In the genomic region with DNA sequence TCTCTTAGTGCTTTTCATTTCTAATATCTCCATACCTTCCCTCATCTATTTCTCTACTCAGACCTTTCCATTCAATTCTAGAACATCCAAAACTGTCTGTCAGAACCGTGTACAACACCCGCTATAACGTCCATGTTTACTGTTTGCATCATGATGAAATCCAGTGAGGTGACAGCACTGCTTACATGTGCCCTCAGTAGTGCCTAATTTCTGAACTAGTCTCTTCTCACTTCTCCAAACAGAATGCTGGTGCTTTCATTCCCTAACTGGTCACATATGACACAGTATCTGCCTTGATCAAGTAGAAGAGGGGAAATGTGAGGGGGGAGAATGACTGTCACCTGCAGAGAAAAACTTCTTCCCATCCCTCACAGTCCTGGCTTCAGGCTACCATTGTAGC, we compare ENCODE assay signal across 16 mouse cellular contexts.
"Had no signal": no experiment of that assay in that cellular context is flagged by ENCODE, and none has a peak within 500 bp of the region (broad histone marks: within the 10 kb centered on the region; RNA-seq: fewer than 3 reads in every experiment).

No protein-coding gene starts in this region.

- H3K9me3 ChIP-seq: neural tube, embryonic 13.5 days; neural tube, embryonic 15.5 days; stomach, embryonic 15.5 days had no signal

- H3K4me3 ChIP-seq: neural tube, embryonic 13.5 days; neural tube, embryonic 15.5 days; stomach, embryonic 15.5 days had no signal

- H3K36me3 ChIP-seq: neural tube, embryonic 13.5 days; neural tube, embryonic 15.5 days; stomach, embryonic 15.5 days had no signal

- H3K27me3 ChIP-seq: neural tube, embryonic 13.5 days; neural tube, embryonic 15.5 days; stomach, embryonic 15.5 days had no signal

- DNase-seq: retina, postnatal 1 day; right cerebral cortex, adult 18-20 months; right cerebral cortex, postnatal 14 days; right cerebral cortex, postnatal 25 days; right cerebral cortex, postnatal 4 days; spleen, adult 18-20 months; thymus, adult 18-20 months; thymus, adult 2 months; thymus, postnatal 14 days; thymus, postnatal 25 days; thymus, postnatal 36 days; thymus, postnatal 4 days had no signal

- H3K4me1 ChIP-seq: neural tube, embryonic 13.5 days; neural tube, embryonic 15.5 days; stomach, embryonic 15.5 days had no signal

- H3K4me2 ChIP-seq: neural tube, embryonic 13.5 days; neural tube, embryonic 15.5 days; stomach, embryonic 15.5 days had no signal

- H3K9ac ChIP-seq: neural tube, embryonic 13.5 days; neural tube, embryonic 15.5 days; stomach, embryonic 15.5 days had no signal

- H3K27ac ChIP-seq: neural tube, embryonic 13.5 days; neural tube, embryonic 15.5 days; stomach, embryonic 15.5 days; stomach, postnatal 0 days had no signal
